Mouse (Mus musculus): ENCODE results near the gene Ankrd6. TPM values are rescaled to one million over a fixed set of nuclear protein-coding genes. Genes with fewer than 3 reads are reported as not detected.

Ankrd6 gene
- 20.8 and 22.6 TPM in 2 replicates for polyA plus RNA-seq (2014; fragmentation: Nextera tagmentation; extraction: Ambion mirVana)

- under 1% methylated on average over 53 of the region's 66 CpGs for WGBS
- Histone ChIP-seq H3K27me3 (ENCODE audit: control insufficient read depth, insufficient read depth, low read length) (no peaks in the 10 kb centered on the region), H3K4me2 (ENCODE audit: low read depth, low read length) (peak within 1 kb of the TSS; percentile 81), H3K9ac (replicated peaks; ENCODE audit: low read depth, low read length) (peak within 1 kb of the TSS; percentile 58), H3K27ac (ENCODE audit: low read depth, low read length) (no peak within 1 kb of the TSS), H3K4me3 (ENCODE audit: low read depth, low read length) (peak within 1 kb of the TSS; percentile 65), H3K4me1 (ENCODE audit: control insufficient read depth, insufficient read depth, low read length) (0 out of 2 replicates have a peak, but pooled peaks cover 5% of the 10 kb centered on the region), H3K36me3 (ENCODE audit: control insufficient read depth, insufficient read depth, low read length) (no peaks in the 10 kb centered on the region), H3K9me3 (ENCODE audit: control insufficient read depth, low read length) (no peaks in the 10 kb centered on the region)
- peak; percentile 92 for ATAC-seq (ENCODE audit: low read depth)
Measured at GRCm38 (mm10) chr4:32950356-32951034, at the start of gene Ankrd6. TSS of gene Ankrd6 (minus strand) at chr4:32950841.

GRCm38 (mm10) chr4:32998996-32999395, 48.4 kb upstream of the Ankrd6 start:
- 97% methylated on average over 8 of the region's 8 CpGs for WGBS
- no peak overlapping the region for H3K4me2 ChIP-seq (ENCODE audit: low read depth, low read length)
- H3K27ac ChIP-seq (ENCODE audit: low read depth, low read length): no peak overlapping the region
- no peak overlapping the region for H3K4me3 ChIP-seq (ENCODE audit: low read depth, low read length)
- H3K27me3 ChIP-seq (ENCODE audit: control insufficient read depth, insufficient read depth, low read length): no peaks in the 10 kb centered on the region
- no peaks in the 10 kb centered on the region; the same call in 1 of the 2 replicates for H3K36me3 ChIP-seq (ENCODE audit: control insufficient read depth, insufficient read depth, low read length)
- no peak for ATAC-seq (ENCODE audit: low read depth)
- H3K9me3 ChIP-seq (ENCODE audit: control insufficient read depth, low read length): no peaks in the 10 kb centered on the region
- H3K9ac ChIP-seq (replicated peaks; ENCODE audit: low read depth, low read length): no peak overlapping the region
- no peaks in the 10 kb centered on the region for H3K4me1 ChIP-seq (ENCODE audit: control insufficient read depth, insufficient read depth, low read length)

- 89% methylated on average over 5 of the region's 5 CpGs for WGBS
- no peak for ATAC-seq (ENCODE audit: low read depth)
Measured at GRCm38 (mm10) chr4:32997571-32997970, 46.9 kb upstream of the Ankrd6 start.

GRCm38 (mm10) chr4:32996083-32996482, 45.4 kb upstream of the Ankrd6 start:
- H3K4me2 ChIP-seq (ENCODE audit: low read depth, low read length): no peak overlapping the region
- H3K27me3 ChIP-seq (ENCODE audit: control insufficient read depth, insufficient read depth, low read length): no peaks in the 10 kb centered on the region
- no peaks in the 10 kb centered on the region for H3K9me3 ChIP-seq (ENCODE audit: control insufficient read depth, low read length)
- ATAC-seq (ENCODE audit: low read depth): no peak
- H3K9ac ChIP-seq (replicated peaks; ENCODE audit: low read depth, low read length): no peak overlapping the region
- 94% methylated on average over 5 of the region's 5 CpGs for WGBS
- H3K4me1 ChIP-seq (ENCODE audit: control insufficient read depth, insufficient read depth, low read length): no peaks in the 10 kb centered on the region
- H3K4me3 ChIP-seq (ENCODE audit: low read depth, low read length): no peak overlapping the region
- H3K36me3 ChIP-seq (ENCODE audit: control insufficient read depth, insufficient read depth, low read length): no peaks in the 10 kb centered on the region
- H3K27ac ChIP-seq (ENCODE audit: low read depth, low read length): no peak overlapping the region

More at GRCm38 (mm10) chr4:32997571-32997970, 46.9 kb upstream of the Ankrd6 start:
- no peaks in the 10 kb centered on the region for H3K36me3 ChIP-seq (ENCODE audit: control insufficient read depth, insufficient read depth, low read length)
- no peak overlapping the region for H3K27ac ChIP-seq (ENCODE audit: low read depth, low read length)
- H3K9me3 ChIP-seq (ENCODE audit: control insufficient read depth, low read length): no peaks in the 10 kb centered on the region
- no peaks in the 10 kb centered on the region for H3K4me1 ChIP-seq (ENCODE audit: control insufficient read depth, insufficient read depth, low read length)
- H3K9ac ChIP-seq (replicated peaks; ENCODE audit: low read depth, low read length): no peak overlapping the region
- H3K4me3 ChIP-seq (ENCODE audit: low read depth, low read length): no peak overlapping the region
- H3K4me2 ChIP-seq (ENCODE audit: low read depth, low read length): no peak overlapping the region
- no peaks in the 10 kb centered on the region for H3K27me3 ChIP-seq (ENCODE audit: control insufficient read depth, insufficient read depth, low read length)

- H3K36me3 ChIP-seq (ENCODE audit: control insufficient read depth, insufficient read depth, low read length): no peaks in the 10 kb centered on the region
- no peak for ATAC-seq (ENCODE audit: low read depth)
- no peak overlapping the region for H3K4me3 ChIP-seq (ENCODE audit: low read depth, low read length)
- H3K4me2 ChIP-seq (ENCODE audit: low read depth, low read length): no peak overlapping the region
- no peaks in the 10 kb centered on the region for H3K4me1 ChIP-seq (ENCODE audit: control insufficient read depth, insufficient read depth, low read length)
- H3K27ac ChIP-seq (ENCODE audit: low read depth, low read length): no peak overlapping the region
- 84% methylated on average over 3 of the region's 3 CpGs for WGBS
- no peak overlapping the region for H3K9ac ChIP-seq (replicated peaks; ENCODE audit: low read depth, low read length)
- no peaks in the 10 kb centered on the region for H3K9me3 ChIP-seq (ENCODE audit: control insufficient read depth, low read length)
- no peaks in the 10 kb centered on the region for H3K27me3 ChIP-seq (ENCODE audit: control insufficient read depth, insufficient read depth, low read length)
Measured at GRCm38 (mm10) chr4:32994168-32994567, 43.5 kb upstream of the Ankrd6 start.

GRCm38 (mm10) chr4:32989346-32989745, 38.7 kb upstream of the Ankrd6 start:
- no peak overlapping the region for H3K9ac ChIP-seq (replicated peaks; ENCODE audit: low read depth, low read length)
- H3K4me3 ChIP-seq (ENCODE audit: low read depth, low read length): no peak overlapping the region
- H3K4me2 ChIP-seq (ENCODE audit: low read depth, low read length): no peak overlapping the region
- WGBS: 76% methylated on average over 2 of the region's 2 CpGs
- H3K36me3 ChIP-seq (ENCODE audit: control insufficient read depth, insufficient read depth, low read length): no peaks in the 10 kb centered on the region
- no peak overlapping the region for H3K27ac ChIP-seq (ENCODE audit: low read depth, low read length)
- H3K27me3 ChIP-seq (ENCODE audit: control insufficient read depth, insufficient read depth, low read length): no peaks in the 10 kb centered on the region
- H3K4me1 ChIP-seq (ENCODE audit: control insufficient read depth, insufficient read depth, low read length): peaks cover 9% of the 10 kb centered on the region; the same call in 1 of the 2 replicates
- H3K9me3 ChIP-seq (ENCODE audit: control insufficient read depth, low read length): no peaks in the 10 kb centered on the region
- no peak for ATAC-seq (ENCODE audit: low read depth)

GRCm38 (mm10) chr4:32987006-32987405, 36.4 kb upstream of the Ankrd6 start:
- H3K27ac ChIP-seq (ENCODE audit: low read depth, low read length): no peak overlapping the region
- ATAC-seq (ENCODE audit: low read depth): no peak
- no peaks in the 10 kb centered on the region for H3K9me3 ChIP-seq (ENCODE audit: control insufficient read depth, low read length)
- H3K27me3 ChIP-seq (ENCODE audit: control insufficient read depth, insufficient read depth, low read length): no peaks in the 10 kb centered on the region
- no peak overlapping the region for H3K4me2 ChIP-seq (ENCODE audit: low read depth, low read length)
- H3K4me3 ChIP-seq (ENCODE audit: low read depth, low read length): no peak overlapping the region
- no peaks in the 10 kb centered on the region for H3K36me3 ChIP-seq (ENCODE audit: control insufficient read depth, insufficient read depth, low read length)
- H3K4me1 ChIP-seq (ENCODE audit: control insufficient read depth, insufficient read depth, low read length): peaks cover 11% of the 10 kb centered on the region; the same call in 1 of the 2 replicates
- 62% methylated on average over 3 of the region's 3 CpGs for WGBS
- no peak overlapping the region for H3K9ac ChIP-seq (replicated peaks; ENCODE audit: low read depth, low read length)

- no peaks in the 10 kb centered on the region for H3K27me3 ChIP-seq (ENCODE audit: control insufficient read depth, insufficient read depth, low read length)
- 12% methylated on average over 3 of the region's 3 CpGs for WGBS
- H3K4me3 ChIP-seq (ENCODE audit: low read depth, low read length): no peak overlapping the region
- peaks cover 13% of the 10 kb centered on the region; the same call in 1 of the 2 replicates for H3K4me1 ChIP-seq (ENCODE audit: control insufficient read depth, insufficient read depth, low read length)
- H3K36me3 ChIP-seq (ENCODE audit: control insufficient read depth, insufficient read depth, low read length): no peaks in the 10 kb centered on the region
- H3K27ac ChIP-seq (ENCODE audit: low read depth, low read length): no peak overlapping the region
- no peak for ATAC-seq (ENCODE audit: low read depth)
- H3K9ac ChIP-seq (replicated peaks; ENCODE audit: low read depth, low read length): no peak overlapping the region
- no peak overlapping the region; the same call in 1 of the 2 replicates for H3K4me2 ChIP-seq (ENCODE audit: low read depth, low read length)
- no peaks in the 10 kb centered on the region for H3K9me3 ChIP-seq (ENCODE audit: control insufficient read depth, low read length)
Measured at GRCm38 (mm10) chr4:32985684-32986083, 35.0 kb upstream of the Ankrd6 start.

- ATAC-seq (ENCODE audit: low read depth): no peak
- H3K4me2 ChIP-seq (ENCODE audit: low read depth, low read length): peak overlapping the region; percentile 87
- no peaks in the 10 kb centered on the region for H3K9me3 ChIP-seq (ENCODE audit: control insufficient read depth, low read length)
- H3K36me3 ChIP-seq (ENCODE audit: control insufficient read depth, insufficient read depth, low read length): no peaks in the 10 kb centered on the region
- H3K27ac ChIP-seq (ENCODE audit: low read depth, low read length): peak overlapping the region; percentile 89
- WGBS: 9% methylated on average over 13 of the region's 13 CpGs
- H3K9ac ChIP-seq (replicated peaks; ENCODE audit: low read depth, low read length): peak overlapping the region; percentile 88
- peak overlapping the region; percentile 94 for H3K4me3 ChIP-seq (ENCODE audit: low read depth, low read length)
- H3K27me3 ChIP-seq (ENCODE audit: control insufficient read depth, insufficient read depth, low read length): no peaks in the 10 kb centered on the region
- H3K4me1 ChIP-seq (ENCODE audit: control insufficient read depth, insufficient read depth, low read length): peaks cover 13% of the 10 kb centered on the region; the same call in 1 of the 2 replicates
Measured at GRCm38 (mm10) chr4:32984801-32985675, 34.4 kb upstream of the Ankrd6 start.

Measured in neural tube, embryonic 14.5 days (tissue).